Mouse (Mus musculus): ENCODE measurements around the gene Rin3.

Rin3 gene

GRCm38 (mm10) chr12:102383288-102383687, 100.4 kb downstream of the Rin3 start:
- peak; percentile 47 to 53 for DNase-seq

- peak; percentile 65 to 67 for DNase-seq
Measured at GRCm38 (mm10) chr12:102384819-102385218, 102.0 kb downstream of the Rin3 start.

- DNase-seq, result peak; percentile 94 to 95
Measured at GRCm38 (mm10) chr12:102387219-102387917, 104.5 kb downstream of the Rin3 start.

GRCm38 (mm10) chr12:102390042-102390441, 107.2 kb downstream of the Rin3 start:
- no peak for DNase-seq

- DNase-seq, result no peak
Measured at GRCm38 (mm10) chr12:102391109-102391508, 108.3 kb downstream of the Rin3 start.

GRCm38 (mm10) chr12:102391982-102392381, 109.1 kb downstream of the Rin3 start:
- DNase-seq, result peak; percentile 71 to 73

GRCm38 (mm10) chr12:102394496-102394895, 111.6 kb downstream of the Rin3 start:
- no peak for DNase-seq

GRCm38 (mm10) chr12:102395537-102395936, 112.7 kb downstream of the Rin3 start:
- no peak for DNase-seq

GRCm38 (mm10) chr12:102395998-102396991, 113.4 kb downstream of the Rin3 start:
- no peak for DNase-seq

- no peak for DNase-seq
Measured at GRCm38 (mm10) chr12:102398588-102398987, 115.7 kb downstream of the Rin3 start.

GRCm38 (mm10) chr12:102413171-102413570, 130.3 kb downstream of the Rin3 start:
- DNase-seq, result no peak

- DNase-seq, result no peak
Measured at GRCm38 (mm10) chr12:102414686-102415085, 131.8 kb downstream of the Rin3 start.

GRCm38 (mm10) chr12:102416391-102416837, 133.6 kb downstream of the Rin3 start:
- no peak for DNase-seq

GRCm38 (mm10) chr12:102416955-102417510, 134.2 kb downstream of the Rin3 start:
- no peak for DNase-seq

- no peak for DNase-seq
Measured at GRCm38 (mm10) chr12:102417701-102418100, 134.9 kb downstream of the Rin3 start.

- DNase-seq, result no peak
Measured at GRCm38 (mm10) chr12:102419544-102419943, 136.7 kb downstream of the Rin3 start.

GRCm38 (mm10) chr12:102420168-102420890, 137.5 kb downstream of the Rin3 start:
- no peak for DNase-seq

- no peak for DNase-seq
Measured at GRCm38 (mm10) chr12:102422065-102422464, 139.2 kb downstream of the Rin3 start.

- no peak for DNase-seq
Measured at GRCm38 (mm10) chr12:102422623-102423320, 139.9 kb downstream of the Rin3 start.

- DNase-seq, result no peak
Measured at GRCm38 (mm10) chr12:102423625-102424024, 140.8 kb downstream of the Rin3 start.

- no peak for DNase-seq
Measured at GRCm38 (mm10) chr12:102424456-102424855, 141.6 kb downstream of the Rin3 start.

- DNase-seq, result no peak
Measured at GRCm38 (mm10) chr12:102425048-102425578, 142.3 kb downstream of the Rin3 start.

Measured in B cell, adult 2 months (primary cell).